Comparison of ENCODE assay signal across 11 mouse cellular contexts in genomic region chr4:53516011-53516532, GRCm38 (mm10).
DNase-seq lines count a peak whose midpoint lies in the region; ATAC-seq and TF ChIP-seq lines count a peak whose summit lies in the region.
"Had no signal": no experiment of that assay in that cellular context is flagged by ENCODE, and none has a peak within 500 bp of the region (broad histone marks: within the 10 kb centered on the region; RNA-seq: fewer than 3 reads in every experiment).

No protein-coding gene starts in this region.

- peak overlapping the region; percentile 29; the same call in 1 of the 2 replicates for H3K27ac ChIP-seq in hindbrain, embryonic 15.5 days (replicated peaks)
- H3K27ac ChIP-seq in hindbrain, embryonic 12.5 days: no peak overlapping the region
- peak overlapping the region; percentile 17; the same call in 1 of the 2 replicates for H3K27ac ChIP-seq in bone marrow macrophage, adult 2 months (ENCODE audit: insufficient read depth, low read depth, low read length)
- H3K27ac ChIP-seq in midbrain, embryonic 15.5 days: 0 out of 2 replicates have a peak overlapping the region, but pooled peaks have one; percentile 25
- H3K27ac ChIP-seq: embryonic facial prominence, embryonic 15.5 days; midbrain, embryonic 12.5 days had no signal

- no peak for TF ChIP-seq CTCF in bone marrow macrophage, adult 2 months (IDR thresholded peaks at IDR 0.05; ENCODE audit: low read depth, low read length)

- peaks cover 36% of the 10 kb centered on the region for H3K4me1 ChIP-seq in hindbrain, embryonic 15.5 days (replicated peaks)
- H3K4me1 ChIP-seq in hindbrain, embryonic 12.5 days: peaks cover 19% of the 10 kb centered on the region
- peaks cover 39% of the 10 kb centered on the region for H3K4me1 ChIP-seq in bone marrow macrophage, adult 2 months (ENCODE audit: control insufficient read depth, insufficient read depth, low read length)
- H3K4me1 ChIP-seq in midbrain, embryonic 15.5 days: peaks cover 33% of the 10 kb centered on the region

- H3K9me3 ChIP-seq in hindbrain, embryonic 15.5 days: no peaks in the 10 kb centered on the region
- H3K9me3 ChIP-seq in hindbrain, embryonic 12.5 days (replicated peaks): no peaks in the 10 kb centered on the region
- no peaks in the 10 kb centered on the region for H3K9me3 ChIP-seq in midbrain, embryonic 15.5 days
- H3K9me3 ChIP-seq: embryonic facial prominence, embryonic 15.5 days; midbrain, embryonic 12.5 days had no signal

- DNase-seq in fibroblast of lung, adult 2 months (ENCODE audit: low read depth): peak; percentile 38
- DNase-seq in adrenal gland, postnatal 4 days (ENCODE audit: low spot score in 2 of 2): no peak
- DNase-seq in thymus, postnatal 36 days: no peak
- no peak for DNase-seq in kidney, adult 11 months

- H3K27me3 ChIP-seq in hindbrain, embryonic 15.5 days: no peaks in the 10 kb centered on the region
- H3K27me3 ChIP-seq in hindbrain, embryonic 12.5 days: no peaks in the 10 kb centered on the region
- H3K27me3 ChIP-seq in midbrain, embryonic 15.5 days (replicated peaks): no peaks in the 10 kb centered on the region
- H3K27me3 ChIP-seq: embryonic facial prominence, embryonic 15.5 days; midbrain, embryonic 12.5 days; Patski had no signal

- H3K36me3 ChIP-seq in hindbrain, embryonic 15.5 days: 0 out of 2 replicates have a peak, but pooled peaks cover 2% of the 10 kb centered on the region
- no peaks in the 10 kb centered on the region for H3K36me3 ChIP-seq in hindbrain, embryonic 12.5 days
- no peaks in the 10 kb centered on the region for H3K36me3 ChIP-seq in midbrain, embryonic 15.5 days (replicated peaks)
- H3K36me3 ChIP-seq: embryonic facial prominence, embryonic 15.5 days; midbrain, embryonic 12.5 days had no signal

- peak; percentile 36; the same call in 1 of the 2 replicates for ATAC-seq in hindbrain, embryonic 15.5 days (ENCODE audit: low FRiP score, low read depth)
- ATAC-seq in hindbrain, embryonic 12.5 days (ENCODE audit: low FRiP score): no peak; the same call in 1 of the 2 replicates
- ATAC-seq in midbrain, embryonic 15.5 days (replicated peaks): no peak
- ATAC-seq: Patski had no signal

- H3K4me3 ChIP-seq in hindbrain, embryonic 15.5 days: no peak overlapping the region
- no peak overlapping the region for H3K4me3 ChIP-seq in hindbrain, embryonic 12.5 days
- H3K4me3 ChIP-seq in bone marrow macrophage, adult 2 months (ENCODE audit: insufficient read depth, low read length): no peak overlapping the region
- H3K4me3 ChIP-seq in midbrain, embryonic 15.5 days: no peak overlapping the region
- H3K4me3 ChIP-seq: embryonic facial prominence, embryonic 15.5 days; midbrain, embryonic 12.5 days had no signal

- no peak overlapping the region for H3K9ac ChIP-seq in hindbrain, embryonic 15.5 days
- no peak overlapping the region for H3K9ac ChIP-seq in hindbrain, embryonic 12.5 days
- H3K9ac ChIP-seq in midbrain, embryonic 15.5 days: no peak overlapping the region
- H3K9ac ChIP-seq: embryonic facial prominence, embryonic 15.5 days; midbrain, embryonic 12.5 days had no signal

- H3K4me2 ChIP-seq in hindbrain, embryonic 15.5 days: no peak overlapping the region
- no peak overlapping the region for H3K4me2 ChIP-seq in hindbrain, embryonic 12.5 days (replicated peaks)
- H3K4me2 ChIP-seq in midbrain, embryonic 15.5 days: no peak overlapping the region
- H3K4me2 ChIP-seq: embryonic facial prominence, embryonic 15.5 days; midbrain, embryonic 12.5 days had no signal

- 71% methylated on average over 6 of the region's 6 CpGs for WGBS in hindbrain, embryonic 15.5 days
- 82% methylated on average over 6 of the region's 6 CpGs for WGBS in hindbrain, embryonic 12.5 days
- 73% methylated on average over 6 of the region's 6 CpGs for WGBS in midbrain, embryonic 15.5 days

- TF ChIP-seq POLR2A in bone marrow macrophage, adult 2 months (IDR thresholded peaks at IDR 0.05; ENCODE audit: borderline replicate concordance, low read depth, low read length): no peak
